Mouse (Mus musculus): ENCODE results near the gene Ano2. TPM values are rescaled to one million over a fixed set of nuclear protein-coding genes. Genes with fewer than 3 reads are reported as not detected.

The Ano2 gene
- not detected in 4 replicates for total RNA-seq (2023; ENCODE audit: inconsistent age)

DNA sequence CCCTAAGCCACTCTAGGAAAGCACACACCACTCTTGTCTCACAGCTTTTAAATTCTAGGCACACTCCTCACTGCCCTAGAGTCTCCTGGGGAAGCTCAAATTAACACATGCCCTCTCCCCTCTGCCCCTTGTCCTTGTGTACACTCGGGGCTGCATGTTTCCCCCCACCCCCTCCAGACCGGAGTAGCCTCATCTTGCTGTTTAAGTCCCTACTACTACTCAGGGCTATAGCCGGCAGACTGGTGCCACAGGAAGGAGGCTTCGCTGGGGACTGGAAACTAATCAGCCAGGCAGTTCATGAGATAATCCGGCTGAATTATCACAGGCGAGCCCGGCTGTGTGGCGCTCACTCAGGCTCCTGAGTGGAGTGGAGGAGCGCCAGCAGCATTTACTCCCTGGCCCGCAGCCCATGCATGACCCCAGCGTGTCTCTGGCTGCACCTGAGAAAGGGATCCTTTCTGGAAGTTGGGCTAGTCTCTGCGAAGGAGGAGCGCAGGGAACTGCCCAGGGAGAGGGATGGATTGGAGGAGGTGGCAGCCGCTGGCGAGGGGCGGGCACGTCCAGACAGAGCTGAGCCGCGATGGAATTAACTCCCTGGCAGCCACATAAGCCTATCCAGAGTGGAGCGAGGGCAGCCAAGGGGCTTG, at the start of gene Ano2:
Gene Ano2 (plus strand): TSS at position 363 of the 647 bp plus-strand sequence.

Other genes starting within 250 kb of the Ano2 start
- gene Cd9, start 195.6 kb upstream of the Ano2 start, total RNA-seq (2023; ENCODE audit: inconsistent age) = 21.8 to 29.8 TPM (median 24.2 TPM) in 4 replicates
- gene Vwf, start 143.6 kb upstream of the Ano2 start, total RNA-seq (2023; ENCODE audit: inconsistent age) = 0.27 to 1.2 TPM (median 0.64 TPM) in 4 replicates